Mouse (Mus musculus) lung, adult 2 months (tissue): ENCODE results near the gene Mettl7a2.

Experiments used
- CTCF ChIP-seq: fragments of 200-500 bp; IDR thresholded peaks from 2 replicates; pipeline ENCODE4 v1.5.1; 2011; ENCODE audit warnings: mild to moderate bottlenecking, low read length, control low read depth; ENCODE audit not compliant: insufficient read depth
- POLR2A ChIP-seq: fragments of 200-500 bp; IDR thresholded peaks from 2 replicates; pipeline ENCODE4 v1.6.1; 2011; ENCODE audit warnings: low read depth, mild to moderate bottlenecking, control low read depth, low read length, borderline replicate concordance; ENCODE audit errors: extremely low read depth

GRCm38 (mm10) chr15:100303428-100304018, 49.5 kb upstream of the Mettl7a2 start:
- TF ChIP-seq POLR2A, result no peak
- no peak for TF ChIP-seq CTCF
